ENCODE assay signal across 20 mouse cellular contexts in the genomic region with DNA sequence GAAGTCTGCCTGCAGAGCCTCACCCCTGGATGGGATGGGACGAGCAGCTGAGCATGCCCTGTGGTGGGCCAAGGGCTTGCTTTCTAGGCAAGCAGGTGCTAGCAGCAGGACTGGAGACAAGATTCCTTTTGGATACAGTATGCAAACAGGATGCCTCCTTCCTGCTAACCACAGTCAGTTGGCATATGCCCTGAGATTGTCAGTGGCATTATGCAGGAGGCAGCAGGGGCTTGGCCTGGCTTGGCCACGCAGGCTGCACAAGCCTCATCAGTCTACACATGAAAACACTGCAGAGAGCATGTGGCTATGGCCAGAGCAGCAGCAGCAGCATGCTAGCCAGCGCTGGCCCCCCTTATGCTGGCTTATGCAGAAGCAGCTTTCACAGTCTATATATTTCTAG.
A peak's percentile ranks its signal among the peaks of the same experiment; 100 is the strongest.
DNase-seq lines count a peak whose midpoint lies in the region; ATAC-seq lines count a peak whose summit lies in the region.
"Had no signal": no experiment of that assay in that cellular context is flagged by ENCODE, and none has a peak within 500 bp of the region (broad histone marks: within the 10 kb centered on the region; RNA-seq: fewer than 3 reads in every experiment).

No protein-coding gene starts in this region.

- WGBS in hindbrain, embryonic 12.5 days: 87% methylated on average over 3 of the region's 3 CpGs
- WGBS in hindbrain, embryonic 10.5 days: 86% methylated on average over 3 of the region's 3 CpGs
- 78% methylated on average over 3 of the region's 3 CpGs for whole genome bisulfite sequencing in midbrain, embryonic 14.5 days

- no peaks in the 10 kb centered on the region for H3K9me3 ChIP-seq in hindbrain, embryonic 12.5 days (replicated peaks)
- H3K9me3 ChIP-seq in hindbrain, embryonic 10.5 days: no peaks in the 10 kb centered on the region
- no peaks in the 10 kb centered on the region for H3K9me3 ChIP-seq in midbrain, embryonic 14.5 days (ENCODE audit: control insufficient read depth, low read length)
- H3K9me3 ChIP-seq: heart, embryonic 15.5 days had no signal

- H3K27ac ChIP-seq in hindbrain, embryonic 12.5 days: 0 out of 2 replicates have a peak overlapping the region, but pooled peaks have one; percentile 42
- H3K27ac ChIP-seq in hindbrain, embryonic 10.5 days: no peak overlapping the region
- peak overlapping the region; percentile 74 for H3K27ac ChIP-seq in midbrain, embryonic 14.5 days (replicated peaks; ENCODE audit: low read depth, low read length)
- H3K27ac ChIP-seq: forebrain, embryonic 13.5 days; gastrocnemius, adult 2 months; heart, embryonic 15.5 days; limb, embryonic 12.5 days had no signal

- H3K36me3 ChIP-seq in hindbrain, embryonic 12.5 days: no peaks in the 10 kb centered on the region
- peaks cover 6% of the 10 kb centered on the region for H3K36me3 ChIP-seq in hindbrain, embryonic 10.5 days
- no peaks in the 10 kb centered on the region for H3K36me3 ChIP-seq in midbrain, embryonic 14.5 days (ENCODE audit: control insufficient read depth, insufficient read depth, low read length)
- H3K36me3 ChIP-seq: heart, embryonic 15.5 days; limb, embryonic 12.5 days had no signal

- H3K4me1 ChIP-seq in hindbrain, embryonic 12.5 days: peaks cover 29% of the 10 kb centered on the region
- H3K4me1 ChIP-seq in hindbrain, embryonic 10.5 days (replicated peaks): peaks cover 35% of the 10 kb centered on the region
- H3K4me1 ChIP-seq in midbrain, embryonic 14.5 days (ENCODE audit: control insufficient read depth, insufficient read depth, low read length): peaks cover 26% of the 10 kb centered on the region

- no peak for ATAC-seq in hindbrain, embryonic 12.5 days (ENCODE audit: low FRiP score)
- ATAC-seq in midbrain, embryonic 14.5 days (ENCODE audit: low FRiP score, low TSS enrichment): peak; percentile 33; the same call in 1 of the 2 replicates
- ATAC-seq: forebrain, embryonic 13.5 days; liver, postnatal 0 days had no signal

- H3K4me2 ChIP-seq in hindbrain, embryonic 12.5 days (replicated peaks): no peak overlapping the region
- no peak overlapping the region for H3K4me2 ChIP-seq in midbrain, embryonic 14.5 days (ENCODE audit: low read length)
- H3K4me2 ChIP-seq: forebrain, embryonic 13.5 days; heart, embryonic 15.5 days; limb, embryonic 12.5 days had no signal

- H3K4me3 ChIP-seq in hindbrain, embryonic 12.5 days: no peak overlapping the region
- no peak overlapping the region for H3K4me3 ChIP-seq in hindbrain, embryonic 10.5 days
- no peak overlapping the region for H3K4me3 ChIP-seq in midbrain, embryonic 14.5 days (replicated peaks; ENCODE audit: low read depth, low read length)
- H3K4me3 ChIP-seq: forebrain, embryonic 13.5 days; gastrocnemius, adult 2 months; heart, embryonic 15.5 days; limb, embryonic 12.5 days had no signal

- no peaks in the 10 kb centered on the region for H3K27me3 ChIP-seq in hindbrain, embryonic 12.5 days
- H3K27me3 ChIP-seq in hindbrain, embryonic 10.5 days (ENCODE audit: insufficient read depth, poor library complexity, severe bottlenecking): no peaks in the 10 kb centered on the region
- no peaks in the 10 kb centered on the region for H3K27me3 ChIP-seq in midbrain, embryonic 14.5 days (ENCODE audit: control insufficient read depth, insufficient read depth, low read length)
- H3K27me3 ChIP-seq: forebrain, embryonic 13.5 days; heart, embryonic 15.5 days; limb, embryonic 12.5 days had no signal

- DNase-seq in cerebellum, postnatal 10 days: peak; percentile 74 to 81
- no peak for DNase-seq in cerebellum, adult 9-11 months
- no peak for DNase-seq in hindbrain, embryonic 10.5 days (ENCODE audit: low spot score)
- peak; percentile 51 for DNase-seq in Muller cell, postnatal 12 days (ENCODE audit: inconsistent ontology term)
- no peak for DNase-seq in midbrain, embryonic 14.5 days
- DNase-seq in adrenal gland, adult 18-20 months (ENCODE audit: low spot score in 2 of 2): no peak
- DNase-seq in kidney, adult 11 months: no peak
- DNase-seq: adrenal gland, postnatal 10 days; cerebellum, adult 2 months; embryo, embryonic 11 days; gastrocnemius, adult 2 months; kidney, adult 18-20 months; kidney, postnatal 10 days; liver, postnatal 0 days; lung, postnatal 14 days; right cerebral cortex, postnatal 4 days had no signal

- 0 out of 2 replicates have a peak overlapping the region, but pooled peaks have one; percentile 10 for H3K9ac ChIP-seq in hindbrain, embryonic 12.5 days
- H3K9ac ChIP-seq in midbrain, embryonic 14.5 days (replicated peaks; ENCODE audit: low read length): peak overlapping the region; percentile 39; the same call in 1 of the 2 replicates
- H3K9ac ChIP-seq: forebrain, embryonic 13.5 days; heart, embryonic 15.5 days; limb, embryonic 12.5 days; liver, postnatal 0 days had no signal

Comparison
In these comparisons a context has a peak if more than half of its experiments do, and no peak if none do; other contexts are left out.
1. DNase-seq: peak in cerebellum, postnatal 10 days (2 of 2) and Muller cell, postnatal 12 days (single experiment); none in cerebellum, adult 9-11 months (single experiment), hindbrain, embryonic 10.5 days (single experiment), midbrain, embryonic 14.5 days (single experiment), adrenal gland, adult 18-20 months (0 of 2) and kidney, adult 11 months (single experiment).